Comparison of ENCODE assay signal across 16 mouse cellular contexts in genomic region chr7:144609568-144609967, GRCm38 (mm10).
"Had no signal": no experiment of that assay in that cellular context is flagged by ENCODE, and none has a peak within 500 bp of the region (broad histone marks: within the 10 kb centered on the region; RNA-seq: fewer than 3 reads in every experiment).

No protein-coding gene starts in this region.

- H3K4me1 ChIP-seq: liver, embryonic 13.5 days; midbrain, embryonic 12.5 days; neural tube, embryonic 13.5 days had no signal

- H3K27ac ChIP-seq: hindbrain, postnatal 0 days; liver, embryonic 13.5 days; midbrain, embryonic 12.5 days; neural tube, embryonic 13.5 days; stomach, postnatal 0 days had no signal

- H3K4me2 ChIP-seq: liver, embryonic 13.5 days; midbrain, embryonic 12.5 days; neural tube, embryonic 13.5 days had no signal

- H3K27me3 ChIP-seq: liver, embryonic 13.5 days; midbrain, embryonic 12.5 days; neural tube, embryonic 13.5 days had no signal

- H3K4me3 ChIP-seq: liver, embryonic 13.5 days; midbrain, embryonic 12.5 days; myocyte; neural tube, embryonic 13.5 days had no signal

- ATAC-seq: hindbrain, postnatal 0 days; inflammation-experienced regulatory T-cells, adult 6 months; intestine, embryonic 16.5 days; midbrain, embryonic 16.5 days had no signal

- H3K9ac ChIP-seq: liver, embryonic 13.5 days; midbrain, embryonic 12.5 days; neural tube, embryonic 13.5 days had no signal

- DNase-seq: kidney, adult 18-20 months; kidney, adult 9 months; kidney, postnatal 14 days; kidney, postnatal 4 days; liver, embryonic 13.5 days; right cerebral cortex, postnatal 14 days; right cerebral cortex, postnatal 4 days; thymus, postnatal 25 days had no signal

- H3K9me3 ChIP-seq: liver, embryonic 13.5 days; midbrain, embryonic 12.5 days; neural tube, embryonic 13.5 days had no signal

- H3K36me3 ChIP-seq: liver, embryonic 13.5 days; neural tube, embryonic 13.5 days had no signal
